Mouse (Mus musculus) heart, embryonic 14.5 days (tissue): ENCODE results near the gene Ankrd12. TPM values are rescaled to one million over a fixed set of nuclear protein-coding genes. Genes with fewer than 3 reads are reported as not detected.

Experiments used
- ATAC-seq: fragments of 200-750 bp; cut with Nextera tagmentation; 2 replicates; pipeline ENCODE4 v1.8.0; 2017; ENCODE audit warnings: low read depth, moderate TSS enrichment; ENCODE audit not compliant: insufficient number of reproducible peaks, insufficient read depth, low FRiP score
- H3K27ac ChIP-seq, 2 experiments: fragments of 200-500 bp in 1 of 2; fragments of 300-500 bp in 1 of 2; sonication (generic) in 1 of 2; replicated peaks in 1 of 2; 2 replicates each; pipeline ENCODE4 v1.5.1; 2012 to 2014; ENCODE audit warnings: low read depth in 2 of 2, low read length in 2 of 2, control low read depth in 1 of 2, mild to moderate bottlenecking in 1 of 2, mixed read lengths in 1 of 2; ENCODE audit not compliant: control insufficient read depth in 1 of 2, insufficient read depth in 1 of 2
- H3K27me3 ChIP-seq: fragments of 300-500 bp; sonication (generic); 2 replicates; pipeline ENCODE4 v1.6.1; 2014; ENCODE audit warnings: mild to moderate bottlenecking, low read length, control low read depth; ENCODE audit not compliant: control insufficient read depth, insufficient read depth
- H3K36me3 ChIP-seq: fragments of 300-500 bp; sonication (generic); 2 replicates; pipeline ENCODE4 v1.6.1; 2014; ENCODE audit warnings: mild to moderate bottlenecking, control low read depth, low read length, mixed read lengths; ENCODE audit not compliant: control insufficient read depth, insufficient read depth
- H3K4me1 ChIP-seq, 2 experiments: fragments of 200-500 bp in 1 of 2; fragments of 300-500 bp in 1 of 2; sonication (generic) in 1 of 2; 2 replicates each; pipeline ENCODE4 v1.6.1; 2012 to 2014; ENCODE audit warnings: low read length in 2 of 2, control low read depth in 1 of 2, mixed read lengths in 1 of 2; ENCODE audit not compliant: control insufficient read depth in 2 of 2, insufficient read depth in 2 of 2
- H3K4me2 ChIP-seq: fragments of 300-500 bp; sonication (generic); 2 replicates; pipeline ENCODE4 v1.6.1; 2014; ENCODE audit warnings: mild to moderate bottlenecking, low read length
- H3K4me3 ChIP-seq, 2 experiments: fragments of 200-500 bp in 1 of 2; fragments of 300-500 bp in 1 of 2; sonication (generic) in 1 of 2; 2 replicates each; pipeline ENCODE4 v1.5.1; 2012 to 2014; ENCODE audit warnings: low read length in 2 of 2, mild to moderate bottlenecking in 2 of 2, control low read depth in 1 of 2, low read depth in 1 of 2, moderate library complexity in 1 of 2; ENCODE audit not compliant: control insufficient read depth in 1 of 2, insufficient read depth in 1 of 2
- H3K9ac ChIP-seq: fragments of 300-500 bp; sonication (generic); 2 replicates; pipeline ENCODE4 v1.6.1; 2014; ENCODE audit warnings: mild to moderate bottlenecking, low read length
- H3K9me3 ChIP-seq: fragments of 300-500 bp; sonication (generic); 2 replicates; pipeline ENCODE4 v1.6.1; 2016; ENCODE audit warnings: low read length, control low read depth; ENCODE audit not compliant: control insufficient read depth
- WGBS: fragments of 180-500 bp; shearing (Covaris S2); extraction: QIAGEN DNeasy Blood & Tissue Kit; methylation state at CpG from one replicate; pipeline ENCODE4 v1.1.7; 2014; 5-methylcytosine and 5-hydroxymethylcytosine counted together
- polyA plus RNA-seq: library from polyadenylated mRNA; unstranded; fragments of >200 nt; fragmentation: Nextera tagmentation; extraction: Ambion mirVana; gene quantifications from 2 replicates; pipeline ENCODE4 v1.2.1, GENCODE M21; 2014

Ankrd12 gene
- polyA plus RNA-seq, 1 experiment from 2014 or later = 18.4 TPM

GRCm38 (mm10) chr17:65940221-65940620 lies 136.7 kb downstream of the Ankrd12 start:
- peaks cover 10 to 24% of the 10 kb centered on the region in 2 experiments for H3K4me1 ChIP-seq
- no peaks in the 10 kb centered on the region for H3K9me3 ChIP-seq
- no peak for ATAC-seq
- no peaks in the 10 kb centered on the region for H3K27me3 ChIP-seq
- WGBS = 67% methylated on average over 12 of the region's 12 CpGs
- H3K36me3 ChIP-seq = peaks cover 35% of the 10 kb centered on the region
- H3K4me3 ChIP-seq = no peak overlapping the region
- H3K27ac ChIP-seq = peak overlapping the region; percentile 41 to 64; a peak in 2 of 4 replicates
- peak overlapping the region; percentile 6 for H3K4me2 ChIP-seq
- peak overlapping the region; percentile 46; the same call in 1 of the 2 replicates for H3K9ac ChIP-seq

- ATAC-seq = no peak
- Histone ChIP-seq H3K9ac (peak overlapping the region; percentile 46; the same call in 1 of the 2 replicates), H3K27ac (peak overlapping the region; percentile 41 to 64; a peak in 3 of 4 replicates), H3K27me3 (no peaks in the 10 kb centered on the region), H3K4me3 (no peak overlapping the region), H3K4me2 (peak overlapping the region; percentile 6), H3K36me3 (peaks cover 38% of the 10 kb centered on the region), H3K9me3 (no peaks in the 10 kb centered on the region), H3K4me1 (peaks cover 10 to 23% of the 10 kb centered on the region in 2 experiments)
- WGBS = 40% methylated on average over 14 of the region's 14 CpGs
Observed at GRCm38 (mm10) chr17:65939461-65940192, 137.3 kb downstream of the Ankrd12 start.

- whole genome bisulfite sequencing = 94% methylated on average over 9 of the region's 9 CpGs
- ATAC-seq = no peak
- H3K9ac ChIP-seq = no peak overlapping the region
- peaks cover 10 to 21% of the 10 kb centered on the region in 2 experiments for H3K4me1 ChIP-seq
- 0 out of 2 replicates have a peak, but pooled peaks cover 4% of the 10 kb centered on the region for H3K9me3 ChIP-seq
- peaks cover 51% of the 10 kb centered on the region for H3K36me3 ChIP-seq
- no peak overlapping the region for H3K27ac ChIP-seq
- H3K27me3 ChIP-seq = no peaks in the 10 kb centered on the region
- H3K4me3 ChIP-seq = no peak overlapping the region
- no peak overlapping the region for H3K4me2 ChIP-seq
Observed at GRCm38 (mm10) chr17:65937671-65938070, 139.2 kb downstream of the Ankrd12 start.

- 97% methylated on average over 2 of the region's 2 CpGs for WGBS
- Histone ChIP-seq H3K4me1 (peaks cover 0 to 6% of the 10 kb centered on the region in 2 experiments; a peak in 3 of 4 replicates), H3K9ac (no peak overlapping the region), H3K27ac (no peak overlapping the region), H3K4me2 (no peak overlapping the region), H3K9me3 (0 out of 2 replicates have a peak, but pooled peaks cover 4% of the 10 kb centered on the region), H3K36me3 (peaks cover 60% of the 10 kb centered on the region), H3K4me3 (no peak overlapping the region), H3K27me3 (no peaks in the 10 kb centered on the region)
- no peak for ATAC-seq
Observed at GRCm38 (mm10) chr17:65933741-65934140, 143.1 kb downstream of the Ankrd12 start.

- no peak overlapping the region for H3K4me2 ChIP-seq
- H3K27ac ChIP-seq = no peak overlapping the region
- peaks cover 0 to 4% of the 10 kb centered on the region in 2 experiments; a peak in 1 of 4 replicates for H3K4me1 ChIP-seq
- 0 out of 2 replicates have a peak, but pooled peaks cover 4% of the 10 kb centered on the region for H3K9me3 ChIP-seq
- H3K36me3 ChIP-seq = peaks cover 71% of the 10 kb centered on the region
- 71% methylated on average over 6 of the region's 6 CpGs for WGBS
- H3K9ac ChIP-seq = no peak overlapping the region
- ATAC-seq = no peak
- H3K4me3 ChIP-seq = no peak overlapping the region
- H3K27me3 ChIP-seq = no peaks in the 10 kb centered on the region
Observed at GRCm38 (mm10) chr17:65931525-65931924, 145.4 kb downstream of the Ankrd12 start.

GRCm38 (mm10) chr17:65930960-65931359 lies 145.9 kb downstream of the Ankrd12 start:
- no peak overlapping the region for H3K4me2 ChIP-seq
- H3K9me3 ChIP-seq = 0 out of 2 replicates have a peak, but pooled peaks cover 4% of the 10 kb centered on the region
- no peaks in the 10 kb centered on the region for H3K27me3 ChIP-seq
- H3K4me3 ChIP-seq = no peak overlapping the region
- H3K4me1 ChIP-seq = peaks cover 0 to 4% of the 10 kb centered on the region in 2 experiments; a peak in 1 of 4 replicates
- 74% methylated on average over 6 of the region's 6 CpGs for WGBS
- H3K36me3 ChIP-seq = peaks cover 71% of the 10 kb centered on the region
- H3K27ac ChIP-seq = no peak overlapping the region
- no peak for ATAC-seq
- H3K9ac ChIP-seq = no peak overlapping the region

- H3K4me3 ChIP-seq = no peak overlapping the region
- no peak overlapping the region for H3K27ac ChIP-seq
- no peak overlapping the region for H3K4me2 ChIP-seq
- ATAC-seq = no peak
- H3K9ac ChIP-seq = no peak overlapping the region
- peaks cover 0 to 4% of the 10 kb centered on the region in 2 experiments; a peak in 1 of 4 replicates for H3K4me1 ChIP-seq
- WGBS = 84% methylated on average over 7 of the region's 7 CpGs
- 0 out of 2 replicates have a peak, but pooled peaks cover 4% of the 10 kb centered on the region for H3K9me3 ChIP-seq
- peaks cover 72% of the 10 kb centered on the region for H3K36me3 ChIP-seq
- no peaks in the 10 kb centered on the region for H3K27me3 ChIP-seq
Observed at GRCm38 (mm10) chr17:65930158-65930826, 146.6 kb downstream of the Ankrd12 start.
